Mouse (Mus musculus) hindbrain, postnatal 0 days (tissue): ENCODE data around the gene Zfp651. TPM values are rescaled to one million over a fixed set of nuclear protein-coding genes. Genes with fewer than 3 reads are reported as not detected.

Experiments used
- ATAC-seq: fragments of 200-750 bp; cut with Nextera tagmentation; 2 replicates; pipeline ENCODE4 v1.8.0; 2017; ENCODE audit warnings: mild to moderate bottlenecking, moderate TSS enrichment, moderate library complexity
- DNase-seq: peaks from one replicate; pipeline ENCODE4 v3.0.0-alpha.2; 2015; ENCODE audit warnings: low spot score
- H3K27ac ChIP-seq: fragments of 300-500 bp; sonication (generic); 2 replicates; pipeline ENCODE4 v1.5.1; 2014; ENCODE audit warnings: mild to moderate bottlenecking
- H3K27me3 ChIP-seq: fragments of 300-500 bp; sonication (generic); 2 replicates; pipeline ENCODE4 v1.6.1; 2014; ENCODE audit warnings: low read length, mixed read lengths; ENCODE audit not compliant: insufficient read depth
- H3K36me3 ChIP-seq: fragments of 300-500 bp; sonication (generic); 2 replicates; pipeline ENCODE4 v1.6.1; 2014; ENCODE audit warnings: low read length, mixed read lengths; ENCODE audit not compliant: insufficient read depth
- H3K4me1 ChIP-seq: fragments of 300-500 bp; sonication (generic); 2 replicates; pipeline ENCODE4 v1.6.1; 2014; ENCODE audit warnings: antibody characterized with exemption, low read length, mixed read lengths; ENCODE audit not compliant: insufficient read depth
- H3K4me2 ChIP-seq: fragments of 300-500 bp; sonication (generic); 2 replicates; pipeline ENCODE4 v1.6.1; 2014; ENCODE audit warnings: low read depth, mild to moderate bottlenecking, low read length, moderate library complexity, mixed read lengths
- H3K4me3 ChIP-seq: fragments of 300-500 bp; sonication (generic); 2 replicates; pipeline ENCODE4 v1.5.1; 2014; ENCODE audit warnings: low read length
- H3K9ac ChIP-seq: fragments of 300-500 bp; sonication (generic); replicated peaks from 2 replicates; pipeline ENCODE4 v1.6.1; 2014; ENCODE audit warnings: mild to moderate bottlenecking, low read length, moderate library complexity, mixed read lengths
- H3K9me3 ChIP-seq: fragments of 300-500 bp; sonication (generic); 2 replicates; pipeline ENCODE4 v1.6.1; 2016; ENCODE audit warnings: low read length, mixed read lengths
- CTCF ChIP-seq: IDR thresholded peaks from 2 replicates; pipeline ENCODE4 v1.5.1; 2016; ENCODE audit warnings: antibody characterized with exemption, control low read depth, low read depth
- whole genome bisulfite sequencing: fragments of 180-500 bp; shearing (Covaris S2); extraction: QIAGEN DNeasy Blood & Tissue Kit; methylation state at CpG from one replicate; pipeline ENCODE4 v1.1.7; 2014; 5-methylcytosine and 5-hydroxymethylcytosine counted together
- polyA plus RNA-seq: library from polyadenylated mRNA; unstranded; fragments of >200 nt; fragmentation: Nextera tagmentation; extraction: Ambion mirVana; gene quantifications from 2 replicates; pipeline ENCODE4 v1.2.1, GENCODE M21; 2015
- total RNA-seq: library from RNA; depleted of rRNA; stranded (reverse); fragments of >200 nt; gene quantifications from 2 replicates; pipeline ENCODE4 v1.2.3, GENCODE M21; 2014

The Zfp651 gene
- total and polyA plus RNA-seq, 2 experiments from 2014 or later = 23.6 to 62.3 TPM

GRCm38 (mm10) chr9:121778066-121778624 lies 19.0 kb downstream of the Zfp651 start:
- Histone ChIP-seq H3K4me1 (no peaks in the 10 kb centered on the region), H3K27me3 (peaks cover 9% of the 10 kb centered on the region; the same call in 1 of the 2 replicates), H3K4me2 (peak overlapping the region; percentile 58), H3K4me3 (peak overlapping the region; percentile 33), H3K9ac (peak overlapping the region; percentile 25), H3K9me3 (no peaks in the 10 kb centered on the region), H3K36me3 (no peaks in the 10 kb centered on the region), H3K27ac (0 out of 2 replicates have a peak overlapping the region, but pooled peaks have one; percentile 7)
- ATAC-seq (peak; percentile 66), DNase-seq (peak; percentile 76)
- TF ChIP-seq CTCF = no peak; the same call in 1 of the 2 replicates
- 10% methylated on average over 54 of the region's 54 CpGs for WGBS

DNA sequence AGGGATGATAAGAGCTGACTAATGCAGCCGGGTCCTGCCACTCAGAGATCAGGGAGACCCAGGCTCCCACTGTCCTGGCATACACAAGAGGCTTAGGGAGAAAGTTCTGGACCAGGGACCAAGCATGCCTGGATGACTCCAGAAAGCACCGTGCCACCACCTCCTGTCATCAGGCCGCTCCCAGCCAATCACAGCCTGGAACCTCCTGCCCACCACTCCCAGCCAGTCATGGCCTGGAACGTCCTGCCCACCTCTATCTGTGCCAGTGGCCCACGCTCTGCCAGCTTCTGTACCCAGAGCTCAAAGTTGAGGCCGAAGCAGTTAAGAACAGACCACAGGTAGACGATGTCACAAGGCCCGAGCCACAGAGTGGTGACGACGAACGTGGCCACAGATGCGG lies 25.7 kb downstream of the Zfp651 start:
- DNase-seq = no peak
- no peak overlapping the region for H3K4me3 ChIP-seq
- 86% methylated on average over 12 of the region's 12 CpGs for WGBS
- H3K9ac ChIP-seq = no peak overlapping the region
- no peak overlapping the region for H3K4me2 ChIP-seq
- H3K27me3 ChIP-seq = no peaks in the 10 kb centered on the region
- no peak for TF ChIP-seq CTCF
- no peak for ATAC-seq
- H3K4me1 ChIP-seq = no peaks in the 10 kb centered on the region
- H3K36me3 ChIP-seq = no peaks in the 10 kb centered on the region
- H3K9me3 ChIP-seq = no peaks in the 10 kb centered on the region
- H3K27ac ChIP-seq = no peak overlapping the region

DNA sequence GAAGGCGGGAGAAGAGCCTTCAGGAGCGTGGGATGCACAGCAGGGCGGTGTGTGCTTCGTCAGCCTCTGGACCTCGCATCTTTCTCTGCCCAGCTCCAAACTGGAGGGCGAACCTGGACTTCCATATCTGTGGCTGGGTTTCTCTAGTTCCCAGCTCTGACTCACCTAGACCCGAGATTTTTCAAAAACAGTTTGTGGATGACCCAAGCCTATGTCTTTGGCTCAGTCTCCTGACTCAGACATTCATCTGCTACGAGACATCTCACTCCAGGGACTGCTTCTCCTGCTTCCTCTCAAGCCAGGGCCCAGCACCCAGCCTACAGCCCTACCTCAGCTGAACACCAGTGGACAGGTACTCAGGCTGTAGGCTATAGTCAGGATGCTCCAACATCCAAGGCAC lies 26.1 kb downstream of the Zfp651 start:
- no peaks in the 10 kb centered on the region for H3K9me3 ChIP-seq
- H3K9ac ChIP-seq = no peak overlapping the region
- H3K27ac ChIP-seq = no peak overlapping the region
- H3K4me2 ChIP-seq = no peak overlapping the region
- H3K27me3 ChIP-seq = no peaks in the 10 kb centered on the region
- TF ChIP-seq CTCF = no peak
- H3K4me1 ChIP-seq = no peaks in the 10 kb centered on the region
- DNase-seq (no peak), ATAC-seq (no peak)
- H3K4me3 ChIP-seq = no peak overlapping the region
- WGBS = 86% methylated on average over 8 of the region's 8 CpGs
- no peaks in the 10 kb centered on the region for H3K36me3 ChIP-seq

- no peaks in the 10 kb centered on the region for H3K27me3 ChIP-seq
- no peak for ATAC-seq
- no peak for TF ChIP-seq CTCF
Observed at GRCm38 (mm10) chr9:121786359-121786758, 27.2 kb downstream of the Zfp651 start.

GRCm38 (mm10) chr9:121791206-121791605 lies 32.1 kb downstream of the Zfp651 start:
- DNase-seq (peak; percentile 54), ATAC-seq (0 out of 2 replicates have a peak, but pooled peaks have one; percentile 21)
- no peaks in the 10 kb centered on the region for H3K36me3 ChIP-seq
- no peaks in the 10 kb centered on the region for H3K9me3 ChIP-seq
- peaks cover 14% of the 10 kb centered on the region for H3K4me1 ChIP-seq
- no peak overlapping the region for H3K4me3 ChIP-seq
- H3K4me2 ChIP-seq = no peak overlapping the region
- H3K27me3 ChIP-seq = no peaks in the 10 kb centered on the region
- no peak overlapping the region for H3K27ac ChIP-seq
- no peak overlapping the region for H3K9ac ChIP-seq
- 18% methylated on average over 5 of the region's 5 CpGs for WGBS
- no peak for TF ChIP-seq CTCF

More at GRCm38 (mm10) chr9:121786359-121786758, 27.2 kb downstream of the Zfp651 start:
- Histone ChIP-seq H3K36me3 (no peaks in the 10 kb centered on the region), H3K9me3 (no peaks in the 10 kb centered on the region), H3K9ac (no peak overlapping the region), H3K4me1 (peaks cover 4% of the 10 kb centered on the region; the same call in 1 of the 2 replicates), H3K27ac (no peak overlapping the region), H3K4me3 (no peak overlapping the region), H3K4me2 (no peak overlapping the region)
- 85% methylated on average over 2 of the region's 2 CpGs for WGBS
- no peak for DNase-seq

- Histone ChIP-seq H3K9me3 (no peaks in the 10 kb centered on the region), H3K4me1 (peaks cover 14% of the 10 kb centered on the region), H3K4me3 (no peak within 1 kb of the TSS), H3K27ac (no peak within 1 kb of the TSS), H3K36me3 (no peaks in the 10 kb centered on the region), H3K9ac (no peak within 1 kb of the TSS), H3K4me2 (no peak within 1 kb of the TSS), H3K27me3 (no peaks in the 10 kb centered on the region)
- no peak for TF ChIP-seq CTCF
- DNase-seq = no peak
- ATAC-seq = no peak
- 52% methylated on average over 21 of the region's 24 CpGs for WGBS
Observed at GRCm38 (mm10) chr9:121791757-121792521, 32.8 kb downstream of the Zfp651 start, which contains the start of gene Hhatl. TSS of gene Hhatl (minus strand) at chr9:121792507.
